Mouse (Mus musculus) forebrain, postnatal 0 days (tissue): Measurements from ENCODE around the gene Ssx2ip. TPM values are rescaled to one million over a fixed set of nuclear protein-coding genes. Genes with fewer than 3 reads are reported as not detected.

Source experiments
- ATAC-seq: fragments of 200-750 bp; cut with Nextera tagmentation; 2 replicates; pipeline ENCODE4 v1.8.0; 2017; ENCODE audit warnings: mild to moderate bottlenecking, moderate library complexity
- DNase-seq: peaks from one replicate; pipeline ENCODE4 v3.0.0-alpha.2; 2015
- H3K27ac ChIP-seq: fragments of 300-500 bp; sonication (generic); 2 replicates; pipeline ENCODE4 v1.5.1; 2014; ENCODE audit warnings: low read depth, mild to moderate bottlenecking, antibody characterized with exemption, low read length, moderate library complexity, mixed read lengths
- H3K27me3 ChIP-seq: fragments of 300-500 bp; sonication (generic); 2 replicates; pipeline ENCODE4 v1.6.1; 2014; ENCODE audit warnings: mild to moderate bottlenecking, low read length, mixed read lengths; ENCODE audit not compliant: insufficient read depth
- H3K36me3 ChIP-seq: fragments of 300-500 bp; sonication (generic); 2 replicates; pipeline ENCODE4 v1.6.1; 2014; ENCODE audit warnings: mild to moderate bottlenecking, moderate library complexity; ENCODE audit not compliant: insufficient read depth
- H3K4me1 ChIP-seq: fragments of 300-500 bp; sonication (generic); 2 replicates; pipeline ENCODE4 v1.6.1; 2014; ENCODE audit warnings: antibody characterized with exemption; ENCODE audit not compliant: insufficient read depth
- H3K4me2 ChIP-seq: fragments of 300-500 bp; sonication (generic); 2 replicates; pipeline ENCODE4 v1.6.1; 2014; ENCODE audit warnings: low read depth, mild to moderate bottlenecking, moderate library complexity
- H3K4me3 ChIP-seq: fragments of 300-500 bp; sonication (generic); 2 replicates; pipeline ENCODE4 v1.5.1; 2014; ENCODE audit warnings: low read depth, low read length, mixed read lengths
- H3K9ac ChIP-seq: fragments of 300-500 bp; sonication (generic); 2 replicates; pipeline ENCODE4 v1.6.1; 2014; ENCODE audit warnings: mild to moderate bottlenecking
- H3K9me3 ChIP-seq: fragments of 300-500 bp; sonication (generic); 2 replicates; pipeline ENCODE4 v1.6.1; 2016; ENCODE audit warnings: low read length
- CTCF ChIP-seq: sonication (generic); IDR thresholded peaks from 2 replicates; pipeline ENCODE4 v1.5.1; 2016; ENCODE audit warnings: antibody characterized with exemption, control low read depth, low read depth
- WGBS: fragments of 180-500 bp; shearing (Covaris S2); extraction: QIAGEN DNeasy Blood & Tissue Kit; methylation state at CpG from one replicate; pipeline ENCODE4 v1.1.7; 2014; 5-methylcytosine and 5-hydroxymethylcytosine counted together
- polyA plus RNA-seq: library from polyadenylated mRNA; unstranded; fragments of >200 nt; fragmentation: Nextera tagmentation; extraction: Ambion mirVana; gene quantifications from 2 replicates; pipeline ENCODE4 v1.2.1, GENCODE M21; 2015
- total RNA-seq: library from RNA; depleted of rRNA; stranded (reverse); fragments of >200 nt; gene quantifications from 2 replicates; pipeline ENCODE4 v1.2.3, GENCODE M21; 2014

The Ssx2ip gene
- total and polyA plus RNA-seq, 2 experiments from 2014 or later = 26.6 to 43.2 TPM

GRCm38 (mm10) chr3:146444880-146445279 is 40.4 kb downstream of the Ssx2ip start:
- Histone ChIP-seq H3K4me3 (no peak overlapping the region), H3K27me3 (no peaks in the 10 kb centered on the region), H3K4me2 (no peak overlapping the region), H3K36me3 (peaks cover 18% of the 10 kb centered on the region; the same call in 1 of the 2 replicates), H3K9me3 (no peaks in the 10 kb centered on the region), H3K4me1 (0 out of 2 replicates have a peak, but pooled peaks cover 3% of the 10 kb centered on the region), H3K9ac (no peak overlapping the region), H3K27ac (no peak overlapping the region)
- ATAC-seq (no peak), DNase-seq (no peak)
- WGBS = 90% methylated on average over 7 of the region's 7 CpGs
- TF ChIP-seq CTCF = no peak

- 0 out of 2 replicates have a peak, but pooled peaks cover 6% of the 10 kb centered on the region for H3K36me3 ChIP-seq
- H3K4me2 ChIP-seq = no peak overlapping the region
- H3K4me3 ChIP-seq = no peak overlapping the region
- 0 out of 2 replicates have a peak, but pooled peaks cover 5% of the 10 kb centered on the region for H3K4me1 ChIP-seq
- no peak overlapping the region for H3K27ac ChIP-seq
- DNase-seq (no peak), ATAC-seq (no peak)
- 91% methylated on average over 5 of the region's 5 CpGs for WGBS
- no peak for TF ChIP-seq CTCF
- no peak overlapping the region for H3K9ac ChIP-seq
- H3K9me3 ChIP-seq = no peaks in the 10 kb centered on the region
- H3K27me3 ChIP-seq = no peaks in the 10 kb centered on the region
These were observed 42.7 kb downstream of the Ssx2ip start for GRCm38 (mm10) chr3:146447156-146447555.

- Histone ChIP-seq H3K36me3 (0 out of 2 replicates have a peak, but pooled peaks cover 2% of the 10 kb centered on the region), H3K27me3 (no peaks in the 10 kb centered on the region), H3K4me2 (no peak overlapping the region), H3K4me1 (0 out of 2 replicates have a peak, but pooled peaks cover 5% of the 10 kb centered on the region), H3K9ac (no peak overlapping the region), H3K4me3 (no peak overlapping the region), H3K9me3 (no peaks in the 10 kb centered on the region), H3K27ac (no peak overlapping the region)
- DNase-seq (no peak), ATAC-seq (no peak)
- no peak for TF ChIP-seq CTCF
- 87% methylated on average over 3 of the region's 3 CpGs for WGBS
These were observed 43.2 kb downstream of the Ssx2ip start for GRCm38 (mm10) chr3:146447598-146447997.

GRCm38 (mm10) chr3:146448372-146448771 is 43.9 kb downstream of the Ssx2ip start:
- DNase-seq = no peak
- Histone ChIP-seq H3K4me2 (no peak overlapping the region), H3K27ac (no peak overlapping the region), H3K4me3 (no peak overlapping the region), H3K27me3 (no peaks in the 10 kb centered on the region), H3K9ac (no peak overlapping the region), H3K9me3 (no peaks in the 10 kb centered on the region), H3K4me1 (0 out of 2 replicates have a peak, but pooled peaks cover 5% of the 10 kb centered on the region), H3K36me3 (0 out of 2 replicates have a peak, but pooled peaks cover 2% of the 10 kb centered on the region)
- no peak for TF ChIP-seq CTCF
- WGBS = 96% methylated on average over 10 of the region's 10 CpGs
- ATAC-seq = no peak

- H3K9me3 ChIP-seq = no peaks in the 10 kb centered on the region
- 0 out of 2 replicates have a peak, but pooled peaks cover 2% of the 10 kb centered on the region for H3K36me3 ChIP-seq
- 78% methylated on average over 6 of the region's 6 CpGs for WGBS
- H3K4me3 ChIP-seq = no peak overlapping the region
- 0 out of 2 replicates have a peak, but pooled peaks cover 5% of the 10 kb centered on the region for H3K4me1 ChIP-seq
- ATAC-seq (no peak), DNase-seq (no peak)
- H3K27me3 ChIP-seq = no peaks in the 10 kb centered on the region
- no peak overlapping the region for H3K9ac ChIP-seq
- no peak overlapping the region for H3K27ac ChIP-seq
- H3K4me2 ChIP-seq = no peak overlapping the region
- TF ChIP-seq CTCF = no peak
These were observed 44.5 kb downstream of the Ssx2ip start for GRCm38 (mm10) chr3:146448969-146449368.

GRCm38 (mm10) chr3:146449745-146450250 is 45.4 kb downstream of the Ssx2ip start, which contains the start of gene Ctbs:
Gene Ctbs (plus strand): TSS chr3:146449795.
- TF ChIP-seq CTCF = no peak
- WGBS = 43% methylated on average over 9 of the region's 9 CpGs
- H3K9me3 ChIP-seq = no peaks in the 10 kb centered on the region
- no peaks in the 10 kb centered on the region for H3K27me3 ChIP-seq
- H3K9ac ChIP-seq = peak within 1 kb of the TSS; percentile 73
- ATAC-seq (peak; percentile 27), DNase-seq (no peak)
- H3K4me3 ChIP-seq = peak within 1 kb of the TSS; percentile 59
- H3K27ac ChIP-seq = peak within 1 kb of the TSS; percentile 51
- H3K4me2 ChIP-seq = peak within 1 kb of the TSS; percentile 54
- H3K36me3 ChIP-seq = 0 out of 2 replicates have a peak, but pooled peaks cover 2% of the 10 kb centered on the region
- H3K4me1 ChIP-seq = 0 out of 2 replicates have a peak, but pooled peaks cover 5% of the 10 kb centered on the region

- peak; percentile 69 for TF ChIP-seq CTCF
- WGBS = 2% methylated on average over 29 of the region's 29 CpGs
- H3K27me3 ChIP-seq = no peaks in the 10 kb centered on the region
- H3K27ac ChIP-seq = peak overlapping the region; percentile 51
- peak overlapping the region; percentile 54 for H3K4me2 ChIP-seq
- H3K4me1 ChIP-seq = 0 out of 2 replicates have a peak, but pooled peaks cover 5% of the 10 kb centered on the region
- DNase-seq (peak; percentile 90), ATAC-seq (peak; percentile 100)
- no peaks in the 10 kb centered on the region for H3K9me3 ChIP-seq
- peak overlapping the region; percentile 59 for H3K4me3 ChIP-seq
- 0 out of 2 replicates have a peak, but pooled peaks cover 2% of the 10 kb centered on the region for H3K36me3 ChIP-seq
- peak overlapping the region; percentile 73 for H3K9ac ChIP-seq
These were observed 46.0 kb downstream of the Ssx2ip start for GRCm38 (mm10) chr3:146450371-146450841.
